Mouse (Mus musculus) gastrocnemius, postnatal 4 days (tissue): ENCODE measurements around the gene C2. TPM values are rescaled to one million over a fixed set of nuclear protein-coding genes. Genes with fewer than 3 reads are reported as not detected.
"Not testable (repeated sequence)": the region's sequence is repeated elsewhere in the genome, so short reads cannot be mapped to it uniquely, and the experiment has no call there.

Source experiments
- DNase-seq, 2 experiments: peaks; one replicate each; pipeline ENCODE4 v3.0.0; 2021 to 2022; ENCODE audit warnings: low spot score in 2 of 2, mixed read lengths in 2 of 2
- microRNA-seq: library from miRNA; unstranded; fragments of <30 nt; microRNA quantifications from one replicate; pipeline ENCODE4 v1.2.0, GENCODE M21; 2021
- total RNA-seq, 2 experiments: library from RNA; stranded (reverse); gene quantifications; 2 replicates each; pipeline ENCODE4 v1.2.3; 2021

The C2 gene
- total RNA-seq, 2 experiments from 2014 or later, result 5.3 to 8.7 TPM

DNA sequence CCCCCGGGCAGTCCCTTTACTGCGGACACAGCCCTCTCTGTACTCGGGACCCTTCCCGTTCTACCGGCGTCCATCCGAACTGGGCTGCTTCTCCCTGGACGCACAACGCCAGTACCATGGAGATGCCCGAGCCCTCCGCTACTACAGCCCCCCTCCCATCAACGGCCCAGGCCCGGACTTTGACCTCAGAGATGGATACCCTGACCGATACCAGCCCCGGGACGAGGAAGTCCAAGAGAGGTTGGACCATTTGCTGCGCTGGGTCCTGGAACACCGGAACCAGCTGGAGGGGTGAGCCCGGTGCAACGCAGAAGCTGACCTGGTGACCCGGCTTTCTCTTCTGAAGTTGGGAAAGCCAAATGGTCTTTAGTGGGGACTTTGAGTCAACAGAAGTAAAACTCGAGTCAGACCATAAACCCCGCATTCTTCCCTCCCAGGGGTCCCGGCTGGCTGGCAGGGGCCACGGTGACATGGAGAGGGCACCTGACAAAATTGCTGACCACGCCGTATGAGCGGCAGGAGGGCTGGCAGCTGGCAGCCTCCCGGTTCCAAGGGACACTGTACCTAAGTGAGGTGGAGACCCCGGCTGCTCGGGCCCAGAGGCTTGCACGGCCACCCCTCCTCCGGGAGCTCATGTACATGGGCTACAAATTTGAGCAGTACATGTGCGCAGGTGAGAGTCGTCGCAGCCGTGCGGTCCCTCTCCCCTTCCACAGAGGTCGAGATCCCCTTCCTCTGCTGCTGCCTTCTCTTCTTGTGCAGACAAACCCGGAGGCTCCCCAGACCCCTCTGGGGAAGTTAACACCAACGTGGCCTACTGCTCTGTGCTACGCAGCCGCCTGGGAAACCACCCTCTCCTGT, 60.4 kb downstream of the C2 start:
- no peak for DNase-seq

DNA sequence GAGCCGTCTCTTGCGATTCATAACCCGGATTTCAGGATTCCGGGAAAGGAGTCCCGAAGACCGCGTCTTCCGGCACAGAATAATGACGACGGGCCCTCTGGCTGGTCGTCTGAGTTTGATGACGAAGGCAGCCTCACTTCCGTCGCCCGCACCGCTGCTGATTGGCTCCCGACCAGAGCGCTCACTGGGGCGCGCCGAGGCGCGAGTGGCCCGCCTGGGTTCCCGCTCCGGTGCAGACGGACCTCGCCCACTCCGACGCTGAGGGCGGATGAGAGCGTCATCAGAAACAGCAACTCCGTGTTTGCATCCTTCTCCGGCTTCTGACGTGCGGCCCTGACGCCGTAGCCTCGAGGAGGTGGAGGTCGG, 61.2 kb downstream of the C2 start, which contains the start of the genes Stk19 and Dxo:
Gene Stk19, minus strand, starts transcription at position 90 of the 366 bp plus-strand sequence.
Gene Dxo, plus strand, starts transcription at position 164 of the 366 bp plus-strand sequence.
- DNase-seq, result peak; percentile 88 to 97

DNA sequence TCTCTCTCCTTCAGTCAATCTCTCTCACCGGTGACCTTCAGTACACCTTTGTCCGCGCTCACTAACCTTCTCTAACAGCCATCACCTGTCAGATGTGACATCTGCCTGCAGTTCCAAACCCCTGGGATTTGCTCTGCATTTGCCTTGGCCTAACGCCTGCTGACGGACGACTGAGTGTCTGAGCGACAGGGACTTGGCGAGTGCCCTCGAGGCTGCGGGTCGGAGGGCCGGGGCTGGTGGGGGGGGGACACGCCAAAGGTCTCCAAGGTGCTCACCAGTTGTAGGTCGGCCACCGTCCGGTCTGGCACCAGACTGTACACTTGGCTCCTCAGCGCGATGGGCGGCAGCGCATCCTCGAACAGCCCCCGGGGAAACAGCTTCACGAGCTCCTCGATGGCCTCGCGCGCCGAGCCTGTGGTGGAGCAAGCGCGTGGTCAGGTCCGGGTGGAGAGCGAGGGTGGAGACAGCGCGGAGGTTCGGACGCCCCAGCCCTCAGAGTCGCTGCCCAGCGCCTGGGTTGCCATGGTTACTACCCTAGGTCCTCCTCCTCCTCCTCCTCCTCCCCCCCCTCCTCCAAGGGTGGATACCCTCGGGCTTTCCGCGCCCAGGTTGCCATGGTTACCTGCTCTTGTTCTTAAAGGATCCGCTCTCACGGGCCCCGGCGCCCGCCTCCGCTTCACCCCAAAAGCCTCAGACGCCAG, 61.8 kb downstream of the C2 start:
- no peak for DNase-seq

DNA sequence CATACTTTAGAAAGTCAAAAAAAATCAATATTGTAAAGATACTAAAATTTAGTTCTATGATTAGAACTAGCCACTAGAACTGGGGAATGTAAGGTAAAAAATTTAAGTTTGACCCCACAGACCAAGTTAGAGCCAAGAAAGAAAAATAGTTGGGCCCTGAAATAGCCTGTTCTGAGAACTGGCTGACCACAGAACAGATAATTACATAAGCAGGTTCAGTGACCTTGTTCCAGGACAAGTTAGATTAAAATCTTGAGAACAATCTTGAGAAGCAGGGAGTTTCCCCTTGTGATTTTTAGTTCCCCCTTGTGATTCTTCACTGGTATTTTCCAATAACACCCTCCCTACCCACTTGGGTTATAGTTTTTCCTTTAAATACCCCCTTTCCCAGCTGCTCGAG, 67.3 kb downstream of the C2 start:
- not testable (repeated sequence) for DNase-seq

DNA sequence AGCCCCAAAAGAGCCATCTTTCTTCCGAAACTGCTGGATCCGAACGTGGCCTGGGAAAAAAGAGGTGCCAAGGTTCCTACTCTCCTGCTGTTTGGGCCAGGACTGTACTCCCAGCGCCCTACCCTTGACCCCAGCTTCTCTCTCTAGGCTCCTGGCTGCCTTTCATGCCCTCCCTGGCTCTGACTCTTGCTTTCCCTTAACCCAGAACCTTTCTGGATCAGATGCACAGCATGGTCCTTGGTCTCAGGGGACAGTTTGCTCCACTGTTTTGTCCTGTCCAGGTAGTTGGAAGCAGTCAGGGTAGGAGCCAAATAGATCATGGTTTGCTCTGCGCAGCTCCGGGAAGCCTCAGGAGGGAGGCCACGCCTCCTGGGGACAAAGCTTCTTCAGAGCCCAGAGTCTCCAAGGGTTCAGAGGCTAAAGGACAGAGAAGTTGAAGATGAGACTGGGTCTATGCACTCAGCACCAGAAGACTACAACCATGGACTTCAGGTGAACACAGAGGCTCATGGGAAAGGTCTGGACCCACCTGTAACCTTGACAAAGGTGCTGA, 83.2 kb downstream of the C2 start:
- no peak for DNase-seq

DNA sequence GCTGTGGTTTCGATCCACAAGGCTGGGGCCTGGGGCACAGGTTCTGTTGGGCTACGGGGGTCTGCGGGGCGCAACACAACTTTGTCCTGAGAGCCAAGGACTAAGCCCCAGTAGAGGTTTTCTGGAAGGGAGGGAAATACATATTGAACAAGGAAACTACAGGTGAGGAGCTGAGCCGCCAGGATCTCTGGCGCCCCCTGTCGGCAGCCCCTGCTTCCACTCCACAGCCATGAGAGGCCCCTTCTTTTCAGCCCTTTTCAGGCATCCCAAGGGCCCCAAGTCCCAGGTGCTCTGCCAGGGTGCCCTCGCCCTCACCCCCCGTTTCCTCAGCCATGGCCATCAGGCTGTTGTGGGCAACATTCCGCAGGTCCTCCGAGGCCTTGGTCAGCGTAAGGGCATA, 84.3 kb downstream of the C2 start:
- DNase-seq, result not testable (repeated sequence)

Small RNA genes within 50 kb of the gene (microRNA-seq; reads per million reads assigned to microRNA genes)
- gene Mir6970 (not detected), gene Mir6971 (not detected), gene Mir6972 (not detected)

Other genes with a start within 250 kb of the C2 start
- gene Tnxb, start 227.7 kb downstream of the C2 start, total RNA-seq, result 100 to 1,000 TPM; 197 to 232 TPM
- 1 to 10 TPM; 3.2 to 3.6 TPM for gene C4b, start 154.4 kb downstream of the C2 start, total RNA-seq
- gene Cyp21a1, start 93.7 kb downstream of the C2 start, total RNA-seq, result under 1 TPM; 0.16 to 0.34 TPM
- 10 to 100 TPM; 12.7 to 15.1 TPM for gene Stk19, start 61.3 kb downstream of the C2 start, total RNA-seq
- gene Dxo, start 61.2 kb downstream of the C2 start, total RNA-seq, result 10 to 100 TPM; 20.4 to 22.6 TPM
- gene Skiv2l, start 48.1 kb downstream of the C2 start, total RNA-seq, result 10 to 100 TPM; 28.8 to 29.2 TPM
- 10 to 100 TPM; 25.8 to 28.0 TPM for gene Nelfe, start 47.9 kb downstream of the C2 start, total RNA-seq
- 1 to 10 TPM; 4.4 to 6.8 TPM for gene Cfb, start 35.7 kb downstream of the C2 start, total RNA-seq
- 10 to 100 TPM; 10.7 to 11.4 TPM for gene Zbtb12, start 18.8 kb downstream of the C2 start, total RNA-seq
- gene Gm20547, start 16.2 kb downstream of the C2 start, total RNA-seq, result not detected
- 10 to 100 TPM; 80.0 to 84.2 TPM for gene Ehmt2, start 204 bp upstream of the C2 start, total RNA-seq
- not detected for gene Slc44a4, start 16.2 kb upstream of the C2 start, total RNA-seq
- gene Neu1, start 33.0 kb upstream of the C2 start, total RNA-seq, result 10 to 100 TPM; 10.8 to 10.9 TPM
- 1 to 10 TPM; 3.7 to 4.0 TPM for gene Hspa1b, start 61.0 kb upstream of the C2 start, total RNA-seq
- not detected for gene Gm20481, start 71.6 kb upstream of the C2 start, total RNA-seq
- gene Hspa1a, start 73.9 kb upstream of the C2 start, total RNA-seq, result 1 to 10 TPM; 3.2 to 4.4 TPM
- gene Hspa1l, start 74.4 kb upstream of the C2 start, total RNA-seq, result 1 to 10 TPM; 5.8 to 6.1 TPM
- gene Lsm2, start 83.6 kb upstream of the C2 start, total RNA-seq, result 10 to 100 TPM; 31.8 to 32.4 TPM
- gene Vars, start 102.7 kb upstream of the C2 start, total RNA-seq, result 10 to 100 TPM; 50.8 to 58.3 TPM
- 1 to 10 TPM in 1 of 2 experiments, under 1 TPM in 1; 0.96 to 1.2 TPM for gene Vwa7, start 118.3 kb upstream of the C2 start, total RNA-seq
- 1 to 10 TPM; 5.4 to 6.3 TPM for gene Sapcd1, start 129.8 kb upstream of the C2 start, total RNA-seq
- gene Msh5, start 148.5 kb upstream of the C2 start, total RNA-seq, result 1 to 10 TPM; 4.5 to 5.4 TPM
- 10 to 100 TPM; 87.2 to 89.7 TPM for gene Clic1, start 151.7 kb upstream of the C2 start, total RNA-seq
- gene Ddah2, start 160.8 kb upstream of the C2 start, total RNA-seq, result 100 to 1,000 TPM; 108 to 109 TPM
- gene Ly6g6c, start 167.1 kb upstream of the C2 start, total RNA-seq, result under 1 TPM in 1 of 2 experiments, not detected in 1; 0.39 TPM
- gene Mpig6b, start 167.9 kb upstream of the C2 start, total RNA-seq, result under 1 TPM; 0.29 to 0.42 TPM
- not detected for gene Ly6g6e, start 178.6 kb upstream of the C2 start, total RNA-seq
- 1 to 10 TPM in 1 of 2 experiments, under 1 TPM in 1; 0.91 to 1.2 TPM for gene Ly6g6d, start 179.8 kb upstream of the C2 start, total RNA-seq
- gene Ly6g6f, start 187.3 kb upstream of the C2 start, total RNA-seq, result under 1 TPM in 1 of 2 experiments, not detected in 1; 0.31 TPM
- gene Abhd16a, start 191.0 kb upstream of the C2 start, total RNA-seq, result 10 to 100 TPM; 67.2 to 69.3 TPM
- gene Ly6g5c, start 210.0 kb upstream of the C2 start, total RNA-seq, result not detected
- gene Ly6g5b, start 217.2 kb upstream of the C2 start, total RNA-seq, result 1 to 10 TPM in 1 of 2 experiments, under 1 TPM in 1; 0.44 to 1.2 TPM
- 1 to 10 TPM; 5.6 to 7.4 TPM for gene Gpank1, start 223.2 kb upstream of the C2 start, total RNA-seq
- gene Csnk2b, start 223.8 kb upstream of the C2 start, total RNA-seq, result 100 to 1,000 TPM; 174 to 185 TPM
- 10 to 100 TPM; 20.0 to 21.0 TPM for gene D17H6S53E, start 228.1 kb upstream of the C2 start, total RNA-seq
- 1 to 10 TPM in 1 of 2 experiments, not detected in 1; 1.2 TPM for gene Apom, start 233.8 kb upstream of the C2 start, total RNA-seq
- 100 to 1,000 TPM; 265 to 276 TPM for gene Bag6, start 236.9 kb upstream of the C2 start, total RNA-seq